Mouse (Mus musculus) forebrain, postnatal 0 days (tissue): ENCODE measurements at regions not wholly inside any gene's neighbourhood (a gene's known extent, or its start where the extent isn't known, plus 50 kb on each side); places are given as distances from the start of the nearest gene placed in this dataset.
"Not testable (repeated sequence)": the region's sequence is repeated elsewhere in the genome, so short reads cannot be mapped to it uniquely, and the experiment has no call there.

Experiments used
- ATAC-seq: fragments of 200-750 bp; cut with Nextera tagmentation; 2 replicates; pipeline ENCODE4 v1.8.0; 2017; ENCODE audit warnings: mild to moderate bottlenecking, moderate library complexity
- DNase-seq: peaks from one replicate; pipeline ENCODE4 v3.0.0-alpha.2; 2015
- H3K27ac ChIP-seq: fragments of 300-500 bp; sonication (generic); 2 replicates; pipeline ENCODE4 v1.5.1; 2014; ENCODE audit warnings: low read depth, mild to moderate bottlenecking, antibody characterized with exemption, low read length, moderate library complexity, mixed read lengths
- H3K27me3 ChIP-seq: fragments of 300-500 bp; sonication (generic); 2 replicates; pipeline ENCODE4 v1.6.1; 2014; ENCODE audit warnings: mild to moderate bottlenecking, low read length, mixed read lengths; ENCODE audit not compliant: insufficient read depth
- H3K36me3 ChIP-seq: fragments of 300-500 bp; sonication (generic); 2 replicates; pipeline ENCODE4 v1.6.1; 2014; ENCODE audit warnings: mild to moderate bottlenecking, moderate library complexity; ENCODE audit not compliant: insufficient read depth
- H3K4me1 ChIP-seq: fragments of 300-500 bp; sonication (generic); 2 replicates; pipeline ENCODE4 v1.6.1; 2014; ENCODE audit warnings: antibody characterized with exemption; ENCODE audit not compliant: insufficient read depth
- H3K4me2 ChIP-seq: fragments of 300-500 bp; sonication (generic); 2 replicates; pipeline ENCODE4 v1.6.1; 2014; ENCODE audit warnings: low read depth, mild to moderate bottlenecking, moderate library complexity
- H3K4me3 ChIP-seq: fragments of 300-500 bp; sonication (generic); 2 replicates; pipeline ENCODE4 v1.5.1; 2014; ENCODE audit warnings: low read depth, low read length, mixed read lengths
- H3K9ac ChIP-seq: fragments of 300-500 bp; sonication (generic); 2 replicates; pipeline ENCODE4 v1.6.1; 2014; ENCODE audit warnings: mild to moderate bottlenecking
- H3K9me3 ChIP-seq: fragments of 300-500 bp; sonication (generic); 2 replicates; pipeline ENCODE4 v1.6.1; 2016; ENCODE audit warnings: low read length
- CTCF ChIP-seq: sonication (generic); IDR thresholded peaks from 2 replicates; pipeline ENCODE4 v1.5.1; 2016; ENCODE audit warnings: antibody characterized with exemption, control low read depth, low read depth
- WGBS: fragments of 180-500 bp; shearing (Covaris S2); extraction: QIAGEN DNeasy Blood & Tissue Kit; methylation state at CpG from one replicate; pipeline ENCODE4 v1.1.7; 2014; 5-methylcytosine and 5-hydroxymethylcytosine counted together

- no peak overlapping the region for H3K9ac ChIP-seq
- no peak for TF ChIP-seq CTCF
- 90% methylated on average over 3 of the region's 3 CpGs for WGBS
- no peaks in the 10 kb centered on the region for H3K9me3 ChIP-seq
- no peaks in the 10 kb centered on the region for H3K36me3 ChIP-seq
- no peaks in the 10 kb centered on the region for H3K4me1 ChIP-seq
- no peak overlapping the region for H3K4me2 ChIP-seq
- no peak overlapping the region for H3K4me3 ChIP-seq
- no peak for ATAC-seq
- no peak for DNase-seq
- H3K27ac ChIP-seq: no peak overlapping the region
- H3K27me3 ChIP-seq: no peaks in the 10 kb centered on the region
Measured at GRCm38 (mm10) chr12:48511594-48511993, 870.9 kb upstream of the Foxg1 start.

GRCm38 (mm10) chr12:48512259-48512658 is 870.2 kb upstream of the Foxg1 start:
- DNase-seq (no peak), ATAC-seq (no peak)
- H3K27me3 ChIP-seq: no peaks in the 10 kb centered on the region
- no peak overlapping the region for H3K27ac ChIP-seq
- H3K4me2 ChIP-seq: no peak overlapping the region
- no peaks in the 10 kb centered on the region for H3K4me1 ChIP-seq
- H3K36me3 ChIP-seq: no peaks in the 10 kb centered on the region
- TF ChIP-seq CTCF: no peak
- no peak overlapping the region for H3K9ac ChIP-seq
- 88% methylated on average over 3 of the region's 3 CpGs for WGBS
- H3K4me3 ChIP-seq: no peak overlapping the region
- H3K9me3 ChIP-seq: no peaks in the 10 kb centered on the region

- no peak overlapping the region for H3K4me3 ChIP-seq
- no peaks in the 10 kb centered on the region for H3K9me3 ChIP-seq
- ATAC-seq: no peak
- WGBS: 28% methylated on average over 3 of the region's 3 CpGs
- no peaks in the 10 kb centered on the region for H3K27me3 ChIP-seq
- H3K4me2 ChIP-seq: no peak overlapping the region
- H3K9ac ChIP-seq: no peak overlapping the region
- TF ChIP-seq CTCF: no peak
- no peaks in the 10 kb centered on the region for H3K4me1 ChIP-seq
- H3K36me3 ChIP-seq: no peaks in the 10 kb centered on the region
- peak; percentile 9 for DNase-seq
- no peak overlapping the region for H3K27ac ChIP-seq
Measured at GRCm38 (mm10) chr12:48521996-48522395, 860.5 kb upstream of the Foxg1 start.

GRCm38 (mm10) chr12:48559690-48560089 is 822.8 kb upstream of the Foxg1 start:
- not testable (repeated sequence) for H3K9me3 ChIP-seq, H3K27me3 ChIP-seq, H3K4me2 ChIP-seq, ATAC-seq, H3K4me1 ChIP-seq, DNase-seq, H3K9ac ChIP-seq, H3K36me3 ChIP-seq, H3K4me3 ChIP-seq, H3K27ac ChIP-seq
- WGBS: 84% methylated on average over 20 of the region's 20 CpGs

- DNase-seq: no peak
- no peak for ATAC-seq
- TF ChIP-seq CTCF: no peak
- H3K4me2 ChIP-seq: no peak overlapping the region
- H3K27me3 ChIP-seq: no peaks in the 10 kb centered on the region
- no peaks in the 10 kb centered on the region for H3K9me3 ChIP-seq
- no peak overlapping the region for H3K9ac ChIP-seq
- no peak overlapping the region for H3K4me3 ChIP-seq
- H3K36me3 ChIP-seq: no peaks in the 10 kb centered on the region
- H3K27ac ChIP-seq: no peak overlapping the region
- H3K4me1 ChIP-seq: no peaks in the 10 kb centered on the region
- 86% methylated on average over 5 of the region's 5 CpGs for WGBS
Measured at GRCm38 (mm10) chr12:48604401-48605197, 777.9 kb upstream of the Foxg1 start.

GRCm38 (mm10) chr12:48605423-48605822 is 777.0 kb upstream of the Foxg1 start:
- H3K4me2 ChIP-seq: no peak overlapping the region
- no peak overlapping the region for H3K27ac ChIP-seq
- H3K4me3 ChIP-seq: no peak overlapping the region
- DNase-seq: no peak
- no peaks in the 10 kb centered on the region for H3K27me3 ChIP-seq
- no peak overlapping the region for H3K9ac ChIP-seq
- H3K36me3 ChIP-seq: no peaks in the 10 kb centered on the region
- no peak for TF ChIP-seq CTCF
- no peak for ATAC-seq
- no peaks in the 10 kb centered on the region for H3K9me3 ChIP-seq
- no peaks in the 10 kb centered on the region for H3K4me1 ChIP-seq

- H3K27ac ChIP-seq: no peak overlapping the region
- no peak overlapping the region for H3K4me3 ChIP-seq
- no peaks in the 10 kb centered on the region for H3K36me3 ChIP-seq
- H3K9ac ChIP-seq: no peak overlapping the region
- no peaks in the 10 kb centered on the region for H3K27me3 ChIP-seq
- no peak overlapping the region for H3K4me2 ChIP-seq
- DNase-seq: no peak
- no peaks in the 10 kb centered on the region for H3K9me3 ChIP-seq
- WGBS: 59% methylated on average over 6 of the region's 6 CpGs
- H3K4me1 ChIP-seq: no peaks in the 10 kb centered on the region
- no peak for ATAC-seq
- no peak for TF ChIP-seq CTCF
Measured at GRCm38 (mm10) chr12:48609391-48609790, 773.1 kb upstream of the Foxg1 start.
